Mouse (Mus musculus): ENCODE measurements around the gene Ubl4b.

- TF ChIP-seq GATA1 (IDR thresholded peaks at IDR 0.05; ENCODE audit: borderline replicate concordance, low read length), result no peak
- TF ChIP-seq FLI1 (IDR thresholded peaks at IDR 0.05; ENCODE audit: low read length), result no peak
Measured at GRCm38 (mm10) chr3:107576807-107577206, 21.9 kb upstream of the Ubl4b start.

Measured in megakaryocyte, embryonic 14.5 days (primary cell).